Mouse (Mus musculus): ENCODE results near the gene Gm5725.
"Not testable (repeated sequence)": the region's sequence is repeated elsewhere in the genome, so short reads cannot be mapped to it uniquely, and the experiment has no call there.

Gm5725 gene

DNA sequence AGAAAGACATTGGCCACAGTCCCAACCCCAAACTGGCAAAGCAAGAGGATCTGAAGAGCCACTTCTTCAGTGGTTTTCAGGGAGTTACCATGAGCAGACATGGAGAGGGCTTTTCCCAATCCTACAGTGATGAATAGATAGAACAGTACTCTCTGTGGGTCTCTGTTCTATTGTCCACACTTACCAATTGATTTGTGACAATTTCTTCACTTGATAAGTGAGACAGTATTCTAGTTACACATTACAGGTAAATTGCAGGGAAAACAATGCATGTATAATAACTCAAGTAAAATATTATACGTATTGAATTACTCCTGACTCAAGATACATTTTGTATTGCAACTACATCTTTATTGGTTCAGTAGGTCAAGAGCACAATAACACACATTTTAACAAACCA lies at the start of gene Gm5725:
TSS of gene Gm5725 (minus strand) at position 101 of the 400 bp plus-strand sequence.
- not testable (repeated sequence) for DNase-seq (ENCODE audit: low read depth, low spot score); H3K36me3 ChIP-seq (ENCODE audit: control insufficient read depth, insufficient read depth, low read length, poor library complexity, severe bottlenecking); H3K27me3 ChIP-seq (ENCODE audit: control insufficient read depth, insufficient read depth, low read length, poor library complexity, severe bottlenecking)

DNA sequence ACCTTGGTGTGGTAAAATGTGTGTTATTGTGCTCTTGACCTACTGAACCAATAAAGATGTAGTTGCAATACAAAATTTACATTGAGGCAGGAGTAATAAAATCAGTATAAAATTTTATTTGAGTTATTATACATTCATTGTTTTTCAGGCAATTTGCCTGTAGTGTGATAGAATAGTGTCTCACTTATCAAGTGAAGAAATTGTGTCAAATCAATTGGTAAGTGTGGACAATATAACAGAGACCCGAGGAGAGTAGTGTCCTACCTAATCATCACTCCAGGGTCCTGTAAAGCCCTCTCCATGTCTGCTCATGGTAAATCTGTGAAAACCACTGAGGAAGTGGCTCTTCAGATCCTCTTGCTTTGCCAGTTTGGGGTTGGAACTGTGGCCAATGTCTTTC lies 12.0 kb downstream of the Gm5725 start, which contains the start of gene Vmn1r135:
TSS of gene Vmn1r135 (plus strand) at position 301 of the 400 bp plus-strand sequence.
- H3K36me3 ChIP-seq (ENCODE audit: control insufficient read depth, insufficient read depth, low read length, poor library complexity, severe bottlenecking); DNase-seq (ENCODE audit: low read depth, low spot score): not testable (repeated sequence)

DNA sequence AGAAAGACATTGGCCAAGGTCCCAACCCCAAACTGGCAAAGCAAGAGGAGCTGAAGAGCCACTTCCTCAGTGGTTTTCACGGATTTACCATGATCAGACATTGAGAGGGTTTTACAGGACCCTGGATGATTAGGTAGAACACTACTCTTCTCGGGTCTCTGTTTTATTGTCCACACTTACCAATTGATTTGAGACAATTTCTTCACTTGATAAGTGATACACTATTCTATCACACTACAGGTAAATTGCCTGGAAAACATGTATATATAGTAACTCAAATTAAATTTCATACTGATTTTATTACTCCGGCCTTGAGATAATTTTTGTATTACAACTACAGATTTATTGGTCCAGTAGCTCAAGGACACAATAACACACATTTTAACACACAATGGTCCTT lies 47.4 kb downstream of the Gm5725 start, which contains the start of gene Gm4177:
TSS of gene Gm4177 (minus strand) at position 101 of the 400 bp plus-strand sequence.
- not testable (repeated sequence) for H3K36me3 ChIP-seq (ENCODE audit: control insufficient read depth, insufficient read depth, low read length, poor library complexity, severe bottlenecking); H3K27me3 ChIP-seq (ENCODE audit: control insufficient read depth, insufficient read depth, low read length, poor library complexity, severe bottlenecking); DNase-seq (ENCODE audit: low read depth, low spot score)

More for the DNA sequence above, 12.0 kb downstream of the Gm5725 start, which contains the start of gene Vmn1r135:
- not testable (repeated sequence) for H3K27me3 ChIP-seq (ENCODE audit: control insufficient read depth, insufficient read depth, low read length, poor library complexity, severe bottlenecking)

Data from splenic B cell, adult 2 months (primary cell).